Mouse (Mus musculus): ENCODE measurements around the gene Cdc34. TPM values are rescaled to one million over a fixed set of nuclear protein-coding genes. Genes with fewer than 3 reads are reported as not detected.
"Not testable (repeated sequence)": the region's sequence is repeated elsewhere in the genome, so short reads cannot be mapped to it uniquely, and the experiment has no call there.

The Cdc34 gene
- polyA plus RNA-seq, 1 experiment from 2014 or later = 178 TPM

- Histone ChIP-seq H3K36me3 (ENCODE audit: control insufficient read depth, insufficient read depth, low read length) (no peaks in the 10 kb centered on the region), H3K27me3 (ENCODE audit: control insufficient read depth, insufficient read depth, low read length) (no peaks in the 10 kb centered on the region), H3K4me2 (no peak overlapping the region), H3K9me3 (ENCODE audit: control insufficient read depth, low read length) (no peaks in the 10 kb centered on the region), H3K4me1 (ENCODE audit: control insufficient read depth, insufficient read depth, low read length) (peaks cover 8% of the 10 kb centered on the region), H3K4me3 (ENCODE audit: low read depth, low read length) (no peak overlapping the region), H3K9ac (ENCODE audit: low read length) (no peak overlapping the region), H3K27ac (ENCODE audit: low read depth, low read length) (no peak overlapping the region)
- no peak for ATAC-seq (ENCODE audit: low FRiP score)
- 48% methylated on average over 7 of the region's 7 CpGs for WGBS
- no peak for DNase-seq (ENCODE audit: low spot score, missing footprints)
These were observed 18.7 kb downstream of the Cdc34 start for GRCm38 (mm10) chr10:79700676-79701075.

GRCm38 (mm10) chr10:79701443-79702129 is 19.6 kb downstream of the Cdc34 start:
- no peaks in the 10 kb centered on the region for H3K9me3 ChIP-seq (ENCODE audit: control insufficient read depth, low read length)
- 63% methylated on average over 10 of the region's 10 CpGs for WGBS
- H3K4me2 ChIP-seq = no peak overlapping the region
- no peak for DNase-seq (ENCODE audit: low spot score, missing footprints)
- no peak overlapping the region for H3K27ac ChIP-seq (ENCODE audit: low read depth, low read length)
- no peaks in the 10 kb centered on the region for H3K27me3 ChIP-seq (ENCODE audit: control insufficient read depth, insufficient read depth, low read length)
- H3K4me1 ChIP-seq (ENCODE audit: control insufficient read depth, insufficient read depth, low read length) = peaks cover 17% of the 10 kb centered on the region
- H3K36me3 ChIP-seq (ENCODE audit: control insufficient read depth, insufficient read depth, low read length) = no peaks in the 10 kb centered on the region
- ATAC-seq (ENCODE audit: low FRiP score) = no peak
- no peak overlapping the region for H3K4me3 ChIP-seq (ENCODE audit: low read depth, low read length)
- H3K9ac ChIP-seq (ENCODE audit: low read length) = no peak overlapping the region

- peaks cover 21% of the 10 kb centered on the region for H3K4me1 ChIP-seq (ENCODE audit: control insufficient read depth, insufficient read depth, low read length)
- not testable (repeated sequence) for H3K4me3 ChIP-seq (ENCODE audit: low read depth, low read length); H3K4me2 ChIP-seq; H3K27ac ChIP-seq (ENCODE audit: low read depth, low read length); H3K9me3 ChIP-seq (ENCODE audit: control insufficient read depth, low read length); DNase-seq (ENCODE audit: low spot score, missing footprints); ATAC-seq (ENCODE audit: low FRiP score); H3K9ac ChIP-seq (ENCODE audit: low read length); H3K36me3 ChIP-seq (ENCODE audit: control insufficient read depth, insufficient read depth, low read length); H3K27me3 ChIP-seq (ENCODE audit: control insufficient read depth, insufficient read depth, low read length)
- WGBS = 94% methylated on average over 2 of the region's 4 CpGs
These were observed 21.0 kb downstream of the Cdc34 start for GRCm38 (mm10) chr10:79702970-79703369.

- no peak for DNase-seq (ENCODE audit: low spot score, missing footprints)
- H3K9me3 ChIP-seq (ENCODE audit: control insufficient read depth, low read length) = no peaks in the 10 kb centered on the region
- H3K9ac ChIP-seq (ENCODE audit: low read length) = peak overlapping the region; percentile 56
- H3K4me3 ChIP-seq (ENCODE audit: low read depth, low read length) = peak overlapping the region; percentile 52
- H3K36me3 ChIP-seq (ENCODE audit: control insufficient read depth, insufficient read depth, low read length) = no peaks in the 10 kb centered on the region
- WGBS = 77% methylated on average over 10 of the region's 10 CpGs
- peak overlapping the region; percentile 35 for H3K4me2 ChIP-seq
- peaks cover 21% of the 10 kb centered on the region for H3K4me1 ChIP-seq (ENCODE audit: control insufficient read depth, insufficient read depth, low read length)
- H3K27ac ChIP-seq (ENCODE audit: low read depth, low read length) = no peak overlapping the region; the same call in 1 of the 2 replicates
- H3K27me3 ChIP-seq (ENCODE audit: control insufficient read depth, insufficient read depth, low read length) = no peaks in the 10 kb centered on the region
- peak; percentile 4; the same call in 1 of the 2 replicates for ATAC-seq (ENCODE audit: low FRiP score)
These were observed 21.5 kb downstream of the Cdc34 start for GRCm38 (mm10) chr10:79703541-79703940.

- 2% methylated on average over 47 of the region's 65 CpGs for WGBS
- Histone ChIP-seq H3K9ac (ENCODE audit: low read length) (peak within 1 kb of the TSS; percentile 72), H3K4me3 (ENCODE audit: low read depth, low read length) (peak within 1 kb of the TSS; percentile 52), H3K4me2 (peak within 1 kb of the TSS; percentile 99), H3K27me3 (ENCODE audit: control insufficient read depth, insufficient read depth, low read length) (no peaks in the 10 kb centered on the region), H3K36me3 (ENCODE audit: control insufficient read depth, insufficient read depth, low read length) (peaks cover 4% of the 10 kb centered on the region; the same call in 1 of the 2 replicates), H3K4me1 (ENCODE audit: control insufficient read depth, insufficient read depth, low read length) (peaks cover 21% of the 10 kb centered on the region), H3K9me3 (ENCODE audit: control insufficient read depth, low read length) (no peaks in the 10 kb centered on the region), H3K27ac (ENCODE audit: low read depth, low read length) (peak within 1 kb of the TSS; percentile 8; the same call in 1 of the 2 replicates)
- ATAC-seq (ENCODE audit: low FRiP score) = peak; percentile 97
- peak; percentile 100 for DNase-seq (ENCODE audit: low spot score, missing footprints)
These were observed 22.3 kb downstream of the Cdc34 start, which contains the start of gene Bsg for GRCm38 (mm10) chr10:79704065-79704969. Gene Bsg (plus strand): TSS chr10:79704491.

GRCm38 (mm10) chr10:79704970-79705360 is 23.0 kb downstream of the Cdc34 start:
- Histone ChIP-seq H3K4me3 (ENCODE audit: low read depth, low read length) (peak overlapping the region; percentile 52), H3K27me3 (ENCODE audit: control insufficient read depth, insufficient read depth, low read length) (no peaks in the 10 kb centered on the region), H3K9me3 (ENCODE audit: control insufficient read depth, low read length) (no peaks in the 10 kb centered on the region), H3K9ac (ENCODE audit: low read length) (peak overlapping the region; percentile 72), H3K36me3 (ENCODE audit: control insufficient read depth, insufficient read depth, low read length) (peaks cover 6% of the 10 kb centered on the region; the same call in 1 of the 2 replicates), H3K27ac (ENCODE audit: low read depth, low read length) (peak overlapping the region; percentile 8; the same call in 1 of the 2 replicates), H3K4me1 (ENCODE audit: control insufficient read depth, insufficient read depth, low read length) (peaks cover 21% of the 10 kb centered on the region), H3K4me2 (peak overlapping the region; percentile 99)
- ATAC-seq (ENCODE audit: low FRiP score) = 0 out of 2 replicates have a peak, but pooled peaks have one; percentile 0
- DNase-seq (ENCODE audit: low spot score, missing footprints) = no peak
- WGBS = 6% methylated on average over 10 of the region's 10 CpGs

- Histone ChIP-seq H3K4me3 (ENCODE audit: low read depth, low read length) (peak overlapping the region; percentile 52; the same call in 1 of the 2 replicates), H3K27ac (ENCODE audit: low read depth, low read length) (no peak overlapping the region), H3K36me3 (ENCODE audit: control insufficient read depth, insufficient read depth, low read length) (peaks cover 12% of the 10 kb centered on the region), H3K4me2 (peak overlapping the region; percentile 99), H3K9me3 (ENCODE audit: control insufficient read depth, low read length) (no peaks in the 10 kb centered on the region), H3K27me3 (ENCODE audit: control insufficient read depth, insufficient read depth, low read length) (no peaks in the 10 kb centered on the region), H3K9ac (ENCODE audit: low read length) (peak overlapping the region; percentile 72), H3K4me1 (ENCODE audit: control insufficient read depth, insufficient read depth, low read length) (peaks cover 21% of the 10 kb centered on the region)
- WGBS = 74% methylated on average over 5 of the region's 5 CpGs
- no peak for DNase-seq (ENCODE audit: low spot score, missing footprints)
- no peak for ATAC-seq (ENCODE audit: low FRiP score)
These were observed 24.0 kb downstream of the Cdc34 start for GRCm38 (mm10) chr10:79705951-79706350.

- no peak for DNase-seq (ENCODE audit: low spot score, missing footprints)
- Histone ChIP-seq H3K27ac (ENCODE audit: low read depth, low read length) (no peak overlapping the region), H3K36me3 (ENCODE audit: control insufficient read depth, insufficient read depth, low read length) (peaks cover 17% of the 10 kb centered on the region), H3K9me3 (ENCODE audit: control insufficient read depth, low read length) (no peaks in the 10 kb centered on the region), H3K4me3 (ENCODE audit: low read depth, low read length) (peak overlapping the region; percentile 7; the same call in 1 of the 2 replicates), H3K27me3 (ENCODE audit: control insufficient read depth, insufficient read depth, low read length) (no peaks in the 10 kb centered on the region), H3K4me2 (peak overlapping the region; percentile 99), H3K9ac (ENCODE audit: low read length) (no peak overlapping the region; the same call in 1 of the 2 replicates), H3K4me1 (ENCODE audit: control insufficient read depth, insufficient read depth, low read length) (peaks cover 21% of the 10 kb centered on the region)
- ATAC-seq (ENCODE audit: low FRiP score) = no peak
- WGBS = 90% methylated on average over 5 of the region's 5 CpGs
These were observed 24.6 kb downstream of the Cdc34 start for GRCm38 (mm10) chr10:79706406-79707094.

Measured in midbrain, embryonic 11.5 days (tissue).